Mouse (Mus musculus) midbrain, embryonic 10.5 days (tissue): ENCODE results near the gene Snx33. TPM values are rescaled to one million over a fixed set of nuclear protein-coding genes. Genes with fewer than 3 reads are reported as not detected.

ENCODE experiments used
- DNase-seq: peaks from one replicate; pipeline ENCODE4 v3.0.0-alpha.2; 2017; ENCODE audit warnings: low spot score
- H3K27ac ChIP-seq: fragments of 300-500 bp; sonication (generic); replicated peaks from 2 replicates; pipeline ENCODE4 v1.5.1; 2016; ENCODE audit warnings: mild to moderate bottlenecking
- H3K27me3 ChIP-seq: fragments of 300-500 bp; sonication (generic); 2 replicates; pipeline ENCODE4 v1.6.1; 2016; ENCODE audit warnings: low read depth, mild to moderate bottlenecking; ENCODE audit not compliant: poor library complexity, severe bottlenecking
- H3K36me3 ChIP-seq: fragments of 300-500 bp; sonication (generic); 2 replicates; pipeline ENCODE4 v1.6.1; 2016; ENCODE audit warnings: mild to moderate bottlenecking, moderate library complexity
- H3K4me1 ChIP-seq: fragments of 300-500 bp; sonication (generic); 2 replicates; pipeline ENCODE4 v1.6.1; 2016
- H3K4me3 ChIP-seq: fragments of 300-500 bp; sonication (generic); 2 replicates; pipeline ENCODE4 v1.5.1; 2016; ENCODE audit warnings: mild to moderate bottlenecking, moderate library complexity
- H3K9me3 ChIP-seq: fragments of 300-500 bp; sonication (generic); replicated peaks from 2 replicates; pipeline ENCODE4 v1.6.1; 2016; ENCODE audit warnings: mild to moderate bottlenecking
- WGBS: fragments of 180-500 bp; shearing (Covaris S2); methylation state at CpG from one replicate; pipeline ENCODE4 v1.1.7; 2016; 5-methylcytosine and 5-hydroxymethylcytosine counted together
- polyA plus RNA-seq: library from polyadenylated mRNA; unstranded; fragments of >200 nt; fragmentation: Nextera tagmentation; extraction: Ambion mirVana; gene quantifications from 2 replicates; pipeline ENCODE4 v1.2.1, GENCODE M21; 2016

Gene Snx33
- polyA plus RNA-seq, 1 experiment from 2014 or later: 8.4 TPM

GRCm38 (mm10) chr9:56882818-56883217, 45.4 kb downstream of the Snx33 start:
- H3K27ac ChIP-seq: no peak overlapping the region
- WGBS: 81% methylated on average over 12 of the region's 12 CpGs
- no peaks in the 10 kb centered on the region; the same call in 1 of the 2 replicates for H3K27me3 ChIP-seq
- peaks cover 4% of the 10 kb centered on the region; the same call in 1 of the 2 replicates for H3K4me1 ChIP-seq
- no peak for DNase-seq
- no peak overlapping the region for H3K4me3 ChIP-seq
- H3K9me3 ChIP-seq: no peaks in the 10 kb centered on the region
- no peaks in the 10 kb centered on the region for H3K36me3 ChIP-seq

- Histone ChIP-seq H3K27me3 (no peaks in the 10 kb centered on the region; the same call in 1 of the 2 replicates), H3K36me3 (no peaks in the 10 kb centered on the region), H3K4me3 (no peak overlapping the region), H3K9me3 (no peaks in the 10 kb centered on the region), H3K4me1 (peaks cover 4% of the 10 kb centered on the region; the same call in 1 of the 2 replicates), H3K27ac (no peak overlapping the region)
- no peak for DNase-seq
- 67% methylated on average over 4 of the region's 4 CpGs for WGBS
Observed at GRCm38 (mm10) chr9:56882283-56882682, 45.9 kb downstream of the Snx33 start.

DNA sequence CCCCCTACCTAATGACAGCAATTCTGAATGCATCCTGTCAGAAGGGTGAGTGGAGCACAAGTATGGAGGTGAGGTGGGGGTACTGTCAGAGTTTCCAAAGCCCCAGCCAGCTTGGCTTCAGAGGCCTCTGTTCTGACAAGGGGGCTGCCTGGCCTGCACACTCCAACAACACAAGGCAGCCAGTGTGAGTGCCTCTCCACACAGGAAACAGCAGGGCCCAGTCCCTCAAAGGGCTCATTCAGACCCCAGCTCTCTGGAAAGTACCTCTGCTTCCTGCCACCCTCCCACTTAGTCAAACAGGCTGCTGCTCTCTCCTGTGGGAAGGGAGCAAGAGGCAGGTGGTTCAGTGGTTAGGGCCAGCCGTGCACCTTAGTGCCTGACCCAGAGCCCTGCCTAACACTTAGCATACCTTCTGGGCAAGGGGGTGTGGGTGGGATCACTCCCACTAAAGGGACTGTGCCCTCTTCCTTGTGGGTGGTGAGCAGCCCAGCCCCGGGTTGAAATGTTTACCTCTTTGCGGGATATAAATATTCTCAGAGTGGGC, 46.6 kb downstream of the Snx33 start:
- peaks cover 8% of the 10 kb centered on the region; the same call in 1 of the 2 replicates for H3K4me1 ChIP-seq
- 88% methylated on average over 3 of the region's 3 CpGs for WGBS
- no peaks in the 10 kb centered on the region for H3K9me3 ChIP-seq
- H3K4me3 ChIP-seq: no peak overlapping the region
- no peaks in the 10 kb centered on the region for H3K36me3 ChIP-seq
- DNase-seq: no peak
- H3K27ac ChIP-seq: no peak overlapping the region
- no peaks in the 10 kb centered on the region; the same call in 1 of the 2 replicates for H3K27me3 ChIP-seq

DNA sequence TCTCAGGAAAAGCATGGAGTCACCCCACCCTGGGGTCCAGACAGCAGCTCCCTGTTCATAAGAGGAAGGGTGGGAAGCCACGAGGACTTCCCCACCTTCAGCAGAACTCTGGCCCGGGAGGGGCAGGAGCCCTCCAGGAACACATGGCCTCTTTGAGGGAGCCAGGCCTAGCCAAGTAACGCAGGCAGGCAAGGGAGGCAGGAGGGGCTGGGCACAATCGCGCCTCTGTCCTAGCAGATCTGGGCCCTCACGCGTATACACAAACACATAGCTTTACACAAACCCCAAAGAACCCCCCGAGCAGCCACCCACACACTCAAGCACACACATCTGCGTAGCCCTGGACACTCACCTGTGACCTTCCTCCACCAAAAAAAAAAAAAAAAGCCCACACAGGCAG, 47.4 kb downstream of the Snx33 start:
- DNase-seq: no peak
- Histone ChIP-seq H3K27ac (no peak overlapping the region), H3K4me1 (peaks cover 8% of the 10 kb centered on the region; the same call in 1 of the 2 replicates), H3K36me3 (no peaks in the 10 kb centered on the region), H3K27me3 (no peaks in the 10 kb centered on the region; the same call in 1 of the 2 replicates), H3K4me3 (no peak overlapping the region), H3K9me3 (no peaks in the 10 kb centered on the region)
- 79% methylated on average over 9 of the region's 9 CpGs for WGBS

DNA sequence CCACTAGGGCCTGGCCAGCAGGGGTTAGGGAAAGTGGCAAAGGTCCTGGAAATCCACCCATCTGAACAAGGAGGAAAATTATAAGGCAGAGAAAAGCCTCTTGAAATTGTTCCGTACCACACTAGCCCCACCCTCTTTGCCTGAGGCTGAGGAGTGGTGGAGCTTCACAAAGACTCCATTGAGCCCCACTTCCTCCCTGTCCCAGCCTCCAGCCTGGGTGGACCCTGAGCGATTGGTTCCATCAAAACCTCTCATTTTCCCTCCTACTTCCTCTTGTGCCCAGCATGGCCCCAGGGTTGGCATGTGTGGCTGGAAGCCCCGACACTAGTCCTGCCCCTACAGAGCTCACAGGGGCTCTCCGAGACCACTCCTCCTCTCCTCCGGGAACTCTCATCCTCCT, 50.9 kb downstream of the Snx33 start:
- Histone ChIP-seq H3K4me3 (no peak overlapping the region), H3K36me3 (no peaks in the 10 kb centered on the region), H3K27me3 (no peaks in the 10 kb centered on the region), H3K4me1 (peaks cover 5% of the 10 kb centered on the region; the same call in 1 of the 2 replicates), H3K9me3 (no peaks in the 10 kb centered on the region), H3K27ac (no peak overlapping the region; the same call in 1 of the 2 replicates)
- no peak for DNase-seq
- 83% methylated on average over 5 of the region's 5 CpGs for WGBS

DNA sequence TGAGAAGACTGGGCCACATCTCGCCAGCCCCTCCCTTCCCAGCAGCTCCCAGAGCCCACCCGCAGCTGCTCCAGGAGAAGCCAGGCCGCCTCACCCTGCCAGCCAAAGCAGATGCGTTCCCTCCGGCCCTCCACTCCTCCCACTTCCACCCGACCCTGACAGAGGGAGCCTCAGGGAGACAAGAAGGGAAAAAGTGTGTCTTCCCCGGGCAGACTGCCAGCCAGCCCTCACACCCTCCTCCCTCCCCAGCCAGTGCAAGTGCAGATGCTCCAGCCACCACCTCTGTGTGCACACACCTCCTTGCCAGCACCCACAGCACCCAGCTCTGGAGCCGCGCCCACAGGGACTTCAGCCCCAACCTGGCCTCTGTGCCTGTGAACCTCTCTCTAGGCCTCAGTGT, 51.4 kb downstream of the Snx33 start:
- Histone ChIP-seq H3K27ac (no peak overlapping the region; the same call in 1 of the 2 replicates), H3K9me3 (no peaks in the 10 kb centered on the region), H3K36me3 (no peaks in the 10 kb centered on the region), H3K27me3 (no peaks in the 10 kb centered on the region), H3K4me3 (no peak overlapping the region), H3K4me1 (peaks cover 5% of the 10 kb centered on the region; the same call in 1 of the 2 replicates)
- 53% methylated on average over 9 of the region's 9 CpGs for WGBS
- DNase-seq: no peak

DNA sequence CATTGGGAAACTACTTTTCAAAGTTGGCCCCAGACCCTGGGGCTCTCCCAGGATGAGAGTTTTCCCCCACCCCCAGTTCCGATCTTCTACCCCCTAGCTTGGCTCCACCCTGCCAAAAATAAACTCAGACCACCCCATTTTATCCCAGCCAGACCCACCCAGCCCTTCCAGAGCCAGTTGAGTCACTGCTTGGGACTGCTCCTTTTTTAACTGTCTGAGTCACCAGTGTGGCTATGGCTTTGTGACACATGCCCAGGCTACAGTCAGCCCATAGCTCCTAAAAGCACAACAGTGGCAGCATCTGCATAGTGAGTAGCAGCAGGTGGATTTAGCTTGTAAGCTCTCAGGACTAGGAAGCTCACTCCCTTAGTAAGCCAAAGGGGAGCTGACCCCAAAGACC, 55.1 kb downstream of the Snx33 start:
- Histone ChIP-seq H3K4me1 (peaks cover 20% of the 10 kb centered on the region), H3K27ac (0 out of 2 replicates have a peak overlapping the region, but pooled peaks have one; percentile 4), H3K9me3 (no peaks in the 10 kb centered on the region), H3K4me3 (no peak overlapping the region), H3K36me3 (no peaks in the 10 kb centered on the region), H3K27me3 (peaks cover 4% of the 10 kb centered on the region)
- DNase-seq: no peak
- WGBS: 78% methylated on average over 1 of the region's 1 CpGs

- Histone ChIP-seq H3K4me3 (no peak overlapping the region), H3K27ac (no peak overlapping the region), H3K36me3 (no peaks in the 10 kb centered on the region), H3K9me3 (no peaks in the 10 kb centered on the region), H3K27me3 (peaks cover 12% of the 10 kb centered on the region), H3K4me1 (peaks cover 23% of the 10 kb centered on the region)
- DNase-seq: no peak
- WGBS: 83% methylated on average over 5 of the region's 5 CpGs
Observed at GRCm38 (mm10) chr9:56872105-56872903, 55.9 kb downstream of the Snx33 start.

- DNase-seq: no peak
- 67% methylated on average over 5 of the region's 5 CpGs for WGBS
- Histone ChIP-seq H3K36me3 (no peaks in the 10 kb centered on the region), H3K9me3 (no peaks in the 10 kb centered on the region), H3K27me3 (peaks cover 23% of the 10 kb centered on the region), H3K27ac (no peak overlapping the region), H3K4me1 (peaks cover 18% of the 10 kb centered on the region), H3K4me3 (no peak overlapping the region)
Observed at GRCm38 (mm10) chr9:56871191-56871590, 57.0 kb downstream of the Snx33 start.

DNA sequence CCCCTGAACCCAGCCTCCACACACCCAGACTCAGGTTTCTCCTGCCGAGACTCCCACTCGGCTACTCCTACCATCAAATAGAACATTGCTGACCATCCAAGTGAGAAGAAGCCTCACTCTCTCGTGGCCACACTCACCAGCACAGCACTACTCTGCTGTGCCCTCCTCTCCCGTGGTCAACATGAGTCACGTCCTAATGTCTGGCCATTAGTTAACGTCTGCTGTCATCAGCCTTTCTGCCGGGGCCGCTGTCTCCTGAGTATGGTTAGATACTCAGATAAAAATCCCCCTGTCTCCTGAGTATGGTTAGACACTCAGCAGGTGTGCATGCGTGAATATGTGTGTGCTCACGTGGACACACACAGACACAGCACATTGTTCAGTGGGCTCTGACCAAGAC, 57.4 kb downstream of the Snx33 start:
- no peak for DNase-seq
- WGBS: 86% methylated on average over 10 of the region's 10 CpGs
- H3K9me3 ChIP-seq: no peaks in the 10 kb centered on the region
- H3K4me1 ChIP-seq: peaks cover 18% of the 10 kb centered on the region
- H3K27ac ChIP-seq: no peak overlapping the region
- no peaks in the 10 kb centered on the region for H3K36me3 ChIP-seq
- H3K4me3 ChIP-seq: no peak overlapping the region
- H3K27me3 ChIP-seq: peaks cover 27% of the 10 kb centered on the region

GRCm38 (mm10) chr9:56869552-56869951, 58.6 kb downstream of the Snx33 start:
- H3K36me3 ChIP-seq: no peaks in the 10 kb centered on the region
- 83% methylated on average over 13 of the region's 13 CpGs for WGBS
- peaks cover 28% of the 10 kb centered on the region for H3K4me1 ChIP-seq
- H3K27ac ChIP-seq: no peak overlapping the region
- no peak for DNase-seq
- peaks cover 39% of the 10 kb centered on the region for H3K27me3 ChIP-seq
- H3K4me3 ChIP-seq: no peak overlapping the region
- H3K9me3 ChIP-seq: no peaks in the 10 kb centered on the region

DNA sequence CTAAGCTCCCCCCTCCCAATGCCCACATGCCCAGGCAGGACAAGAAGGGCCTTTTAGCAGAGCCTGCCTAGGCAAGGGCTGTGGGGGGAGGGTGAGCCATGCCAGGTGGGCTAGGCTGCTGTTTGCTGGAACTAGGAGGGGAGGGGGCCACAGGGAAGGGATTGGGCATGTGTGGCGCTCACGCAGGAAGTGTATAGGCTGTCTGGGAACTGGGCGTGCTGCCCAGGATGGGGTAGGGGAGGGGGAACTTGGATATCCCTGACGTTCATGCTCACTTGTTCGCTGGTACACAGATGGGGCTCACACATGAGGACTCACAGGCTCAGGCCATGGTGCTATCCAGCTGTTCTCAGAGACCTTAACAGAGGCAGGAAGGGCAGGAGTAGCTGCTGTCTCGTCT, 59.9 kb downstream of the Snx33 start:
- H3K27ac ChIP-seq: peak overlapping the region; percentile 24; the same call in 1 of the 2 replicates

More for the DNA sequence above, 59.9 kb downstream of the Snx33 start:
- no peak overlapping the region for H3K4me3 ChIP-seq
- no peak for DNase-seq
- H3K36me3 ChIP-seq: no peaks in the 10 kb centered on the region
- H3K9me3 ChIP-seq: no peaks in the 10 kb centered on the region
- H3K4me1 ChIP-seq: peaks cover 36% of the 10 kb centered on the region
- peaks cover 52% of the 10 kb centered on the region for H3K27me3 ChIP-seq
- WGBS: 63% methylated on average over 6 of the region's 6 CpGs
